Mouse (Mus musculus) ES-Bruce4 (cell line): Measurements from ENCODE around the gene Rcc2. TPM values are rescaled to one million over a fixed set of nuclear protein-coding genes. Genes with fewer than 3 reads are reported as not detected.

ENCODE experiments used
- H3K27ac ChIP-seq: 2 replicates; pipeline ENCODE4 v1.5.1; 2012; ENCODE audit warnings: low read length, inconsistent platforms; ENCODE audit not compliant: insufficient read depth
- H3K27me3 ChIP-seq: 2 replicates; pipeline ENCODE4 v1.6.1; 2012; ENCODE audit warnings: mild to moderate bottlenecking, low read length, inconsistent platforms; ENCODE audit not compliant: control insufficient read depth, poor library complexity, insufficient read depth, severe bottlenecking
- H3K36me3 ChIP-seq: 2 replicates; pipeline ENCODE4 v1.6.1; 2012; ENCODE audit warnings: inconsistent platforms, mild to moderate bottlenecking, low read length, moderate library complexity; ENCODE audit not compliant: control insufficient read depth, poor library complexity, insufficient read depth, severe bottlenecking
- H3K4me1 ChIP-seq: one replicate; pipeline ENCODE4 v1.8.1; 2011; ENCODE audit warnings: low read length; ENCODE audit not compliant: control insufficient read depth, insufficient read depth
- H3K4me3 ChIP-seq: 2 replicates; pipeline ENCODE4 v1.5.1; 2011; ENCODE audit warnings: low read depth, mild to moderate bottlenecking, low read length
- H3K9ac ChIP-seq: 2 replicates; pipeline ENCODE4 v1.6.1; 2012; ENCODE audit warnings: low read depth, mild to moderate bottlenecking, inconsistent platforms; ENCODE audit not compliant: poor library complexity, severe bottlenecking
- H3K9me3 ChIP-seq: replicated peaks from 2 replicates; pipeline ENCODE4 v1.6.1; 2012; ENCODE audit warnings: mild to moderate bottlenecking, low read length, inconsistent platforms; ENCODE audit not compliant: control insufficient read depth, poor library complexity, insufficient read depth, severe bottlenecking
- CTCF ChIP-seq: IDR thresholded peaks from one replicate; pipeline ENCODE4 v1.8.1; 2011; ENCODE audit warnings: low read depth, low read length
- EP300 ChIP-seq: IDR thresholded peaks from 2 replicates; pipeline ENCODE4 v1.6.1; 2011; ENCODE audit warnings: low read depth, low read length; ENCODE audit not compliant: insufficient read depth
- POLR2A ChIP-seq: IDR thresholded peaks from one replicate; pipeline ENCODE4 v1.8.1; 2011; ENCODE audit warnings: low read length; ENCODE audit not compliant: insufficient read depth
- polyA plus RNA-seq: library from polyadenylated mRNA; stranded (reverse); fragments of >200 nt; gene quantifications from 2 replicates; pipeline ENCODE4 v1.2.4, GENCODE M21; 2011; ENCODE audit warnings: low read depth; ENCODE audit not compliant: missing spikeins, insufficient read depth, insufficient read length

Gene Rcc2
- polyA plus RNA-seq, 1 experiment: 227 TPM

GRCm38 (mm10) chr4:140743086-140743485 lies 42.7 kb downstream of the Rcc2 start:
- no peak for TF ChIP-seq EP300
- no peaks in the 10 kb centered on the region for H3K27me3 ChIP-seq
- no peaks in the 10 kb centered on the region for H3K4me1 ChIP-seq
- H3K4me3 ChIP-seq: no peak overlapping the region
- no peaks in the 10 kb centered on the region for H3K9me3 ChIP-seq
- H3K27ac ChIP-seq: no peak overlapping the region
- no peaks in the 10 kb centered on the region for H3K36me3 ChIP-seq
- H3K9ac ChIP-seq: no peak overlapping the region

DNA sequence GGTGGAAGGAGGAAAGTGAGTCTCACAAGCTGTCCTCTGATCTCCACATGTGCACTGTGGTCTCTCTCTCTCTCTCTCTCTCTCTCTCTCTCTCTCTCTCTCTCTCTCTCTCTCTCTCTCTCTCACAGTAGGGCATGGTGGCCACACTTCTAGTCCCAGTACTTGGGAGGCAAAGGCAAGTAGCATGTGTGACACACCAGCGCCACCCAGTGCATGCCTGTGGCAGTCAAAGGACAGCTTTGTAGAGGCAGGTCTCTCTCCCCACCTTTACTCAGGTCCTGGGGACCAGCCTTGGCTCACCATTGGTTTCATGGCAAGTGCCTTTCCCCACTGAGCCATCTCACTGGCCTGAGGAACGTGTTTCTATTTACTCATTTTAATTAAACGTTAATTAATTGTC lies 44.3 kb downstream of the Rcc2 start:
- peak; percentile 98 for TF ChIP-seq CTCF
- no peak for TF ChIP-seq POLR2A
- peak; percentile 71 for TF ChIP-seq EP300
- no peak overlapping the region for H3K9ac ChIP-seq
- H3K4me1 ChIP-seq: no peaks in the 10 kb centered on the region
- no peaks in the 10 kb centered on the region for H3K27me3 ChIP-seq
- H3K9me3 ChIP-seq: no peaks in the 10 kb centered on the region
- no peaks in the 10 kb centered on the region for H3K36me3 ChIP-seq
- no peak overlapping the region for H3K27ac ChIP-seq
- H3K4me3 ChIP-seq: no peak overlapping the region

DNA sequence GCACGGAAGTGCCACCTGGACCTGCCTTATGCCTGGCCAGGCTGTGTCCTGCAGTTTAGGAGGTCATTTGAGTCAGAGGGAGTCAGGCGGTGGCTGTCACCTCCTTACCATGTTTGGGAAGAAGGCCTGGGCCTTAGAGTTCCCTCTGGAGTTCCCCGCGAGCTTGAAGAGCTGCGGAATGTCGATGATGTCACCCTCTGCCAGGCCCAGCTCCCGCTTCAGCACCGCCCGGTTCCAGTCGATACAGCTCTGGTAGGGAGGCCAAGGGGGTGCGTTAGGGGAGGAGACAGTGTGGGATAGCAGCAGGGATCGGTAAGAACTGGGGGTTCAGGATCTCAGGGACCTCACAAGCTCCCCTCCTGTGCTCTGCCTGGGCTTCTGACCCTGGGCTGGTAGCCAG lies 47.6 kb downstream of the Rcc2 start:
- Histone ChIP-seq H3K36me3 (no peaks in the 10 kb centered on the region), H3K9me3 (no peaks in the 10 kb centered on the region), H3K9ac (peak overlapping the region; percentile 20), H3K27ac (no peak overlapping the region), H3K4me1 (no peaks in the 10 kb centered on the region), H3K4me3 (peak overlapping the region; percentile 47), H3K27me3 (no peaks in the 10 kb centered on the region)
- no peak for TF ChIP-seq CTCF
- no peak for TF ChIP-seq POLR2A
- no peak for TF ChIP-seq EP300

DNA sequence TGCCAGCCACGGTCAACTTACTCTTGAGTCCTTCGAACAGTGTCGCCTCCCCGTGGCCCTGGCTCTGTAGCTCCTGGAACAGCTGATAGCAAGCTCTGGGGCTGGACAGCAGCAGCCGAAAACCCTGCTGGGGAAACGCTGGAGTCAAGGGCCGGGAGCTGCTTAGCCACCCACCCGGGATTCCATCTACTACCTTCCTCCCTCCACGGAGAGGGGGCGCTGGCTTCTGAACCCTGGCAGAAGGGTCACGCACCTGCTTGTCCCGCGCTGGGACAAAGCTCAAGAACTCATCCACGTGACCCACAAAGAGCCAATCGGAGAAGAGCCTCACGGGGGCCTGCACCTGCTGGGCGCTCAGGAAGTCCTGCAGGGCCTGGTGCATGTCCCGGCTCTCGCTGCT lies 50.0 kb downstream of the Rcc2 start:
- peak overlapping the region; percentile 27; the same call in 1 of the 2 replicates for H3K4me3 ChIP-seq
- H3K36me3 ChIP-seq: no peaks in the 10 kb centered on the region
- no peaks in the 10 kb centered on the region for H3K27me3 ChIP-seq
- H3K9ac ChIP-seq: no peak overlapping the region
- H3K9me3 ChIP-seq: no peaks in the 10 kb centered on the region
- H3K27ac ChIP-seq: no peak overlapping the region
- no peak for TF ChIP-seq POLR2A
- no peaks in the 10 kb centered on the region for H3K4me1 ChIP-seq

DNA sequence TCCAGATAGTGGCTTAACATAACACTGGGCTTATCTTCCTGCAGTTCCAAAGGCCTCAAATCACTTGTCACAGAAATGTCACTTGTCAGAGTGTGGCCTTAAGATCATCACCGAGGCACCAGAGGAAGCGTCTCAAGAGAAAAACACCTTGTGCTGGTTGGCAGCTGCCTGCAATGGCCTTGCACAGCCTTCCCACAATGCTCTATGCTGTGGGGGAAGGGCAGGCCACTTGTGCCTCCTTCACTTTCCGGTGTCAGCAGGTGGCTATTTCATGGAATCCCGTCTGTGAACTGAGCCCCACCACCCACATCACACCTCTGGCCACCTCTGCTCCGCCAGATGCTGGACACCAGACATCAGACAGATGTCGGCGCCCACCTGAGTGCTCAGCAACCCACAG lies 53.0 kb downstream of the Rcc2 start:
- Histone ChIP-seq H3K9ac (no peak overlapping the region), H3K27me3 (no peaks in the 10 kb centered on the region), H3K4me3 (no peak overlapping the region), H3K9me3 (no peaks in the 10 kb centered on the region), H3K36me3 (no peaks in the 10 kb centered on the region), H3K27ac (no peak overlapping the region), H3K4me1 (no peaks in the 10 kb centered on the region)
- no peak for TF ChIP-seq POLR2A
- no peak for TF ChIP-seq EP300
- no peak for TF ChIP-seq CTCF

- no peaks in the 10 kb centered on the region for H3K9me3 ChIP-seq
- no peak overlapping the region for H3K27ac ChIP-seq
- TF ChIP-seq EP300 (no peak), POLR2A (no peak), CTCF (no peak)
Measured at GRCm38 (mm10) chr4:140755811-140756210, 55.5 kb downstream of the Rcc2 start.

GRCm38 (mm10) chr4:140761601-140762000 lies 61.3 kb downstream of the Rcc2 start:
- Histone ChIP-seq H3K36me3 (no peaks in the 10 kb centered on the region), H3K9ac (no peak overlapping the region), H3K27ac (no peak overlapping the region), H3K9me3 (no peaks in the 10 kb centered on the region), H3K4me3 (no peak overlapping the region), H3K27me3 (no peaks in the 10 kb centered on the region), H3K4me1 (no peaks in the 10 kb centered on the region)
- TF ChIP-seq CTCF (no peak), EP300 (no peak), POLR2A (no peak)

More at GRCm38 (mm10) chr4:140755811-140756210, 55.5 kb downstream of the Rcc2 start:
- H3K4me1 ChIP-seq: no peaks in the 10 kb centered on the region
- H3K4me3 ChIP-seq: no peak overlapping the region
- no peak overlapping the region for H3K9ac ChIP-seq
- H3K27me3 ChIP-seq: no peaks in the 10 kb centered on the region
- H3K36me3 ChIP-seq: no peaks in the 10 kb centered on the region
